Mouse (Mus musculus): ENCODE data around the gene Slc6a19.
A peak's percentile ranks its signal among the peaks of the same experiment; 100 is the strongest.

The Slc6a19 gene

DNA sequence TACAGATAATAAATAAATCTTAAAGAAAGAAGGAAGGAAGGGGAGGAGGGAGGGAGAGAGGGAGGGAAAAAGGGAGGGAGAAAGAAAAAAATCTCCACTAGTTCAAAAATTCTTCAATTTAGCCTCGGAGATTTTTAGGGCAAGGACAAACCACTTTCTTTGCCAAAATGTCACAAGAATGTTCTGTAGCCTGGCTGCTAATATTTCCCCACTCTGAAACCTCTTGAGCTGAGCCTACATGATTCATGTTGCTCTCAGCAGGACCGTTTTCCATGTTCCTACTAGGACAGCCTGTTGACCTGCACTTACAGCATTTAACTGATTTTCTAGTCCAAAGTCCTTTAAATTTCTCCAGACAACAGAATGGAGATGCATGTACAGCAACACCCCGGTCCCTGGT, 49.7 kb downstream of the Slc6a19 start:
- DNase-seq = no peak

DNA sequence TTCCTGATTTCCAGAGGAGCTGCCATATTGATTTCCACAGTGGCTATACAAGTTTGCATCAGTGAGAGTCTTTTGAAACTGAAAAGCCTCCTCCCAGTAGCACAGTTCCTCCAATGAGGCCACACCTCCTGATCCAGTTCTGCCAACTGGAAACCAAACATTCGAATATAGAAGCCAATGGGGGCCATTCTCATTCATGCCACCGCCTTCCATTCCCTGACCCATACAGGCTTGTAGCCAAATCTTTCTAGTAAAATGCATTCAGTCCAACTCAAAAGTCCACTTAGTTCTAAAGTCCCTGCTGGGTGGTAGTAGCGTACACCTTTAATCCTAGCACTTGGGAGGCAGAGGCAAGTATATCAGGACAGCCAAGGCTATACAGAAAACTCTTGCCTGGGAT, 51.4 kb downstream of the Slc6a19 start:
- DNase-seq = no peak

DNA sequence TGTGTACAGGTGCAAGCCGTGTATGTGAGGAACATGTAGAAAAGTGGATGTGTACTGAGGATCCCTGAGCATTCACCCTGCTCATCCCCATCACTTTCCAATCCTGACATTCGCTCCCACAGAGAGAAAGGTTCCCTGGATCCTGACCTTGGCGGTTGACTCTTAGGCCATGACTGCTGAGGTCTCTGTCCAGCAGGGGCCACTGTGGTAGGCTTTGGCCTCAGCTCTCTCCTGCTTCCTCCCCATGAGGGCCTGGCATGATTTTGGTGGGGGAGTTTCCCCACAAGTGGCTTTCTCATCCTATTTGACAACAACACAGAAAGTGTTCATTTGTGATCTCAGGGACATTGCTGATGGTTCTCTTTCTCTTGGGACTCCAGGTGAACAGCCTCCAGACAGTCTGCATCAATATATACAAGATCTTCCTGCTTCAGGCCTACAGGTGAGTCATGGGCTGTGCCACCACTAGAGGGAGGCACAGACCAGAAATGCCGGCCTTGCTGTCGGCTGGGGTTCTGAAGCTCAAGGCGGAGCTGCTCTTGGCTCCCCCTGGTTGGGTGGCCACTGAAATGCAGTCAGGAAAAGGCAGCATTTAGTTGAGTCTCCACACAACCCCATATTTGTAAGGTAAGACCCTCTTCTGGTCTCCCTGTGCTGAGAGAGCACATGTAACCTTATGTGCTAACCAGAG, 58.1 kb downstream of the Slc6a19 start:
- peak; percentile 90 for DNase-seq

DNA sequence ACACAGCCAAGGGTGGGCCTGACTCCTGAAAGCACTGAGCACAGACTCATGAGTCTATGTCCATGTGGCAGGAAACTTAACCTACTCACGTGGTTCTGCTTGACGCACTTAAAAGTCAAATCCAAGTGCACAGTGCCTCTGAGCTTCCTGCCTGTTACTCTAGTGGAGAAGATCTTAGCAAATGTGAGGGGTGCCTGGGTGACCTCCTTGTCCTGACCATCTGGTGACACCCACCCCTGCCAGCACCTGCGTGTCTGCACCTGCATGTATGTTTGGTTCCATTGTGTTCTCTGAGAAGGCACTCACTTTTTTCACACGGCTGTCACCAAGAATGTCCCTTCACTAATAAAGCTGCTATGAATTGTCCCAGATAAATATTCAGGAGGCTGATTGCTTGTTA, 63.4 kb downstream of the Slc6a19 start:
- DNase-seq = peak; percentile 53

DNA sequence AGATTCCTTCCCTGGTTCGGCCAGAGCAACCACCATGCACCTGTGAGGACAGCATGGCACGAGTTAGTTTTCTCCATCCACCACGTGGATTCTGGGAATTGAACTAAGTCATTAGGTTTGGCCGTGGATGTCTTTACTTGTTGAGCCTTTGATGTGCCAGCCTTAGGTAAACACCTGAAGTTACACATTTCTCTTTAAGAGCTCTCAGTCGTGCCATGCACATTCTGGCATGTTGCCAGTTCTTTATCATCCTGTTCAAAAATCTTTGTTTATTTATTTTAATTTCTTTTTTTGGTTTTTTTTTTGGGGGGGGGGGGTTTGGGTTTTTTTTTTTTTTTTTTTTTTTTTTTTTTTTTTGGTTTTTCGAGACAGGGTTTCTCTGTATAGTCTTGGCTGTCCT, 66.8 kb downstream of the Slc6a19 start:
- no peak for DNase-seq

DNA sequence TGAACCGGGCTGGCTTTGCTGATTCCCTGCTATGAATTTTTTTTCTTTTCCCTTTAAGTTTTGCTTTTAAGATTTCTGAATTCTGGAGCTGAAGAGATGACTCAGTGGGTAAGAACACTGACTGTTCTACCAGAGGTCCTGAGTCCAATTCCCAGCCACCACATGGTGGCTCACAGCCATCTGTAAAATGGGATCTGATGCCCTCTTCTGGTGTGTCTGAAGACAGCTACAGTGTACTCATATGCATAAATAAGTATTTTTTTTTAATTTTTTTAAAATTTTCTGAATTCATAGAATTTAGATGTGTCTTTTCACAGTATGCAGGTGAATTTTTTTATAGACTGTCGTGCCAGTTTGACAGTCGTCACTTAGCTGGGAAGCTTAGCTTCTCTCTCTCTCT, 72.8 kb downstream of the Slc6a19 start:
- DNase-seq = no peak

All from thymus, postnatal 4 days (tissue).